Mouse (Mus musculus) telencephalon, adult 2 months (tissue): ENCODE measurements at regions not wholly inside any gene's neighbourhood (a gene's known extent, or its start where the extent isn't known, plus 50 kb on each side); places are given as distances from the start of the nearest gene placed in this dataset.

ENCODE experiments used
- DNase-seq: peaks from one replicate; pipeline ENCODE4 v3.0.0-alpha.2; 2011; ENCODE audit warnings: low read depth, low spot score

DNA sequence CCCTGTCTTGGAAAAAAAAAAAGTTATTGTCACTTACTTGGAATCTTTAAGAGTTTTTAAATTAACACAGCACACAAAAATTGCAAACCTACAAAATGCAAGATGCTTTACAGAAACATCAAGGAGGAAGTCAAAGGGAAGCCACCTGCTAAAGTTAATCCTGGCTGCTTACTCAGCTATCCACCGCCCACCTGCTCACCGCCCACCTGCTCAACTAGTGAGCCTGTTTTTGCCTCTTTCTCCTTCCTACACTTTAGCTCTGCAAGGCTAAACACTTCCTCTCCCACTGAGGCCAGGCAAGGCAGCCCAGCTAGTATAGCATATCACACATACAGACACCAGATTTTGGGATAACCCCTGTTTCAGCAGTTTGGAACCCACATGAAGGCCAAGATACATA, 66.4 kb downstream of the Gm6685 start:
- DNase-seq = peak; percentile 63

DNA sequence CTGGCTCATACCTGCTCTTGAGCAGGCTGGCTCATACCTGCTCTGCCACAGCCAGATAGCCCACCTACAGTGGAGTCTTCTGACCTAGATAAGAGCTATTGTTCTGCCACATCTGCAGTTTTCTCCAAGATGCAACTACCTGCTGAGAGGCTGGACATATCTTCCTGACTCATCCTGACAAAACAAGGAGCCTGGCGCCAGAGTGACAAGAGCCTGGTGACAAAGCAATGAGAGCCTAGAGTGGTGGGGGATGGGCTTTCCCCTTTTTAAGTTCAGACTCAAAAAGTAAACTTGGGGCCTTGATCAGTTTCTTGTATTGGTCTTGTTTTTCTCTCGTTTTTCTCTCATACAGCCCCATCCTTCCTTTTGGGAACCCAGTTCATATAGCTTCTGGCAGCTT, 67.1 kb downstream of the Gm6685 start:
- DNase-seq = no peak
